Mouse (Mus musculus): ENCODE data around the gene Depdc5.
"Not testable (repeated sequence)": the region's sequence is repeated elsewhere in the genome, so short reads cannot be mapped to it uniquely, and the experiment has no call there.

The Depdc5 gene

DNA sequence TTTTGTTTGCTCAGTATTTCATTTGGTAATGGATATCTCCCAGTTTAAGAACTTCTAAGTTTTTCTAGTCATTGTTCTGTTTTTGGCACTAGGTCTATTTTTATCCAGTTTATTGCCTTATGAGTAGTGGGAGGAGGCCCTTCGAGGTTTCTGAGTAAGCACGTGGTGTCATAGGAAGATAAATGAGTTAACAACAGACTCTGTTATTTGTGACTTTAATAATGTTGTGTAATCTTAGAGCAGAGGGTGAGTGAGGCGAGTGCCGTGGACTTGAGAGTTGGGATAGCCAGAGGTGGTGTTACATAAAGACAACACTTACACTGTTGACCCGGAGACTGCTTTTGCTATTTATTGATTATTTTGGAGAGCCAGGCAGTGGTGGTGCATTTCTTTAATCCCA lies 161.0 kb downstream of the Depdc5 start:
- in situ Hi-C loops (cut with MboI, MseI) = loop anchor here in 1 of 2 experiments (10.0 kb wide), 1 partner anchor 170 kb away; the partner anchor contains the start of gene Prr14l

DNA sequence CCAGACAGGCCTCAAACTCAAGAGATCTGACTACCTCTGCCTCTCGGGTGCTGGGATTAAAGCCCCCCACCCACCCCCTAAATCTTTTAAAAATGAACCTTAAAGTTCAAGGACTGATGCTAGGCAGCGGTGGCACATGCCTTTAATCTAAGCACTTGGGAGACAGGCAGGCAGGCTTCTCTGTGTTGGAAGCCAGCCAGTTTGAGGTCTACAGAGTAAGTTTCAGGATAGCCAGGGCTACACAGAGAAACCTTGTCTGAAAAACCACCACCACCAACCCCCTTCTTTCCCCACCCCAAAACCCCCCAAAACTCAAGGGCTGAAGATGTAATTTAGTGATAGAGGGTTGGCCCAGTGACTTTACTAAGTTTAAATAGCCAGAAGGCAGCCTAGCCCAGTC lies 165.2 kb downstream of the Depdc5 start:
- in situ Hi-C loops (cut with MboI, MseI) = loop anchor here in 1 of 2 experiments (10.0 kb wide), 1 partner anchor 174 kb away; the partner anchor contains the start of gene Prr14l

DNA sequence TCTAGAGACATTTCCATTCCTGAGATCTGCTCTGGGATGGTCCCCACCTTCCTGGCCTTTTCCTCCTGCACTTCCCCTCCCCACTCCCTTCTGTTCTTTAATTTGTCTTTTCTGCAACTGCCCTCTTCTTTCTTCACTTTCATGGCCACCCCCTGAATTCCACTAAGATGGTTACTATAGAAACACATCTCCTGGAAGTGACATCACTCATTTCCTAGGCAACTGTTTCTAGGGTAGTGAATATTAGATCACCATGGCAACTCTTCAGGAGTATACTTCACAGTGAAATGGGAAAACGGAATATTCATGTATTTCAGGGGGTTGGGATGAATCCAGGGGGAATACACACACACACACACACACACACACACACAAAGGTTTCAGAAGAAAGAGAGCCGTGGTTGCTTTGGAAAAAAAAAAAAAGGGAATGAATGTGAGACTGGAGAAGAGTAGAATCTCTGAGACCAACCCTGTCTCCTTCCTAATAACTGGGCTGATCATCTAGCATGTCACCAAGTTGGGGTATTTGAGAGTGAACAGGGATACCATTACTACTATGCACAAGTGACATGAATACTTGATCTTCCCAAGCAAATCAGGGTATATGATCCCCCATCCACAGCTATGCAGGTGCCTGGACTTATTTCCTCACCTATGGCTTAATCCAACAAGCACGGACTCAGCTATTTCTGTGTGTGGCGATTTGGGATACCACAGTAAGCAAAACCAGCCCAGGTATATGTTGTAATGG lies 167.1 kb downstream of the Depdc5 start:
- in situ Hi-C loops (cut with MboI, MseI) = loop anchor here (5.0 to 10.0 kb wide), 4 partner anchors 73 to 436 kb away; no protein-coding TSS in a partner anchor

- in situ Hi-C loops (cut with MboI, MseI) = loop anchor here (5.0 to 10.0 kb wide), 4 partner anchors 75 to 437 kb away; no protein-coding TSS in a partner anchor
Observed at GRCm38 (mm10) chr5:33032036-33032773, 168.7 kb downstream of the Depdc5 start.

- in situ Hi-C loops (cut with MboI, MseI) = loop anchor here (5.0 to 10.0 kb wide), 4 partner anchors 76 to 438 kb away; no protein-coding TSS in a partner anchor
Observed at GRCm38 (mm10) chr5:33033121-33033520, 169.6 kb downstream of the Depdc5 start.

GRCm38 (mm10) chr5:33033633-33034032 lies 170.1 kb downstream of the Depdc5 start:
- in situ Hi-C loops (cut with MboI, MseI) = loop anchor here (5.0 to 10.0 kb wide), 4 partner anchors 76 to 439 kb away; no protein-coding TSS in a partner anchor

GRCm38 (mm10) chr5:33034100-33034499 lies 170.6 kb downstream of the Depdc5 start:
- in situ Hi-C loops (cut with MboI, MseI) = loop anchor here (5.0 to 10.0 kb wide), 4 partner anchors 77 to 439 kb away; no protein-coding TSS in a partner anchor

DNA sequence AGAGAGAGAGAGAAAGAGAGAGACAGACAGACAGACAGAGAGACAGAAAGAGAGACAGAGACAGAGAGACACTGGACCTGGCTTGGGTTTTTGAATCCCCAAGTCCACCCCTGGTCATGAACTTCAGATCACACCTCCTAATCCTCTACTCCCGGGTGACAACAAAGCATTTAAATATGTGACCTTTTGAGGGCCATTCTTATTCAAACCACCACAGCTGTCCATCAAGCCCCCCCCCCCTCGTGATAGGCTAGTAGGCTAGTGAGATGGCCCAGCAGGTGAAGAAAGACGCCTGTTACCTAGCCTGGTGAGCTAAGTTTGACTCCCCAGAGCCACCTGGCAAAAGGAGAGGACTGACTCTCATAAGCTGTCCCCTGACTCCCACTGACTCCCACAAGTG lies 171.4 kb downstream of the Depdc5 start:
- in situ Hi-C loops (cut with MboI, MseI) = loop anchor here (5.0 to 10.0 kb wide), 4 partner anchors 78 to 440 kb away; no protein-coding TSS in a partner anchor

- in situ Hi-C loops (cut with MboI, MseI) = loop anchor here in 1 of 2 experiments (10.0 kb wide), 2 partner anchors 124 to 444 kb away; no protein-coding TSS in a partner anchor
Observed at GRCm38 (mm10) chr5:33038656-33039509, 175.4 kb downstream of the Depdc5 start.

GRCm38 (mm10) chr5:33039510-33039911 lies 176.0 kb downstream of the Depdc5 start:
- in situ Hi-C loops (cut with MboI, MseI) = loop anchor here in 1 of 2 experiments (10.0 kb wide), 2 partner anchors 125 to 445 kb away; no protein-coding TSS in a partner anchor

GRCm38 (mm10) chr5:33040735-33041134 lies 177.2 kb downstream of the Depdc5 start:
- in situ Hi-C loops (cut with MboI, MseI) = not testable (repeated sequence)

GRCm38 (mm10) chr5:33043397-33043796 lies 179.9 kb downstream of the Depdc5 start:
- in situ Hi-C loops (cut with MboI, MseI) = no loop called here
